Mouse (Mus musculus) 416B (cell line): Measurements from ENCODE around the gene Spred2.
"Not testable (repeated sequence)": the region's sequence is repeated elsewhere in the genome, so short reads cannot be mapped to it uniquely, and the experiment has no call there.

Source experiments
- DNase-seq: peaks from one replicate; pipeline ENCODE4 v3.0.0; 2011; ENCODE audit warnings: low read depth

Spred2 gene

GRCm38 (mm10) chr11:20018905-20019304, 94.7 kb downstream of the Spred2 start:
- DNase-seq = no peak

- DNase-seq = no peak
Measured at GRCm38 (mm10) chr11:20020720-20021119, 96.5 kb downstream of the Spred2 start.

- DNase-seq = no peak
Measured at GRCm38 (mm10) chr11:20022462-20022861, 98.3 kb downstream of the Spred2 start.

- DNase-seq = no peak
Measured at GRCm38 (mm10) chr11:20022911-20023482, 98.8 kb downstream of the Spred2 start.

DNA sequence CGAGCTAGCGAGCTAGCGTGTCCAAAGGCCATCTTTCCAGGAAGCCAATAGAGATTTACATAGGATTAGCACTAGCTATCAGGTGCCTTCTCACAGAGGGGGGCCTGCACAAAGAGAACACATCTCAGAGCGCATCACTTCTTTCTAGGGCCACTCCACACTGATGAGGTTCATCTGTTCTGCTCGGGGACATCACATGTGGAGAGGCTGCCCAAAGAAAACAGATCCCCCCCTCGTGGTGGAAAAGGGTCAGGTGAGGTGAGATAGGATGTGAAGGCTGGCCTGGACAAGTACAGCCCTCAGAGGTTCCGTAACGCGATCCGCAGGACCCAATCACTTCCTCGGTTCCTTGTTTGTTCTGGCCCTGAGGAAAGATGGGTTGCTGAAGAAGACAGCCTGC, 101.7 kb downstream of the Spred2 start:
- DNase-seq = peak; percentile 15

- DNase-seq = no peak
Measured at GRCm38 (mm10) chr11:20027719-20028118, 103.5 kb downstream of the Spred2 start.

- DNase-seq = no peak
Measured at GRCm38 (mm10) chr11:20028396-20028795, 104.2 kb downstream of the Spred2 start.

- no peak for DNase-seq
Measured at GRCm38 (mm10) chr11:20029014-20029413, 104.8 kb downstream of the Spred2 start.

GRCm38 (mm10) chr11:20030973-20031372, 106.8 kb downstream of the Spred2 start:
- not testable (repeated sequence) for DNase-seq

DNA sequence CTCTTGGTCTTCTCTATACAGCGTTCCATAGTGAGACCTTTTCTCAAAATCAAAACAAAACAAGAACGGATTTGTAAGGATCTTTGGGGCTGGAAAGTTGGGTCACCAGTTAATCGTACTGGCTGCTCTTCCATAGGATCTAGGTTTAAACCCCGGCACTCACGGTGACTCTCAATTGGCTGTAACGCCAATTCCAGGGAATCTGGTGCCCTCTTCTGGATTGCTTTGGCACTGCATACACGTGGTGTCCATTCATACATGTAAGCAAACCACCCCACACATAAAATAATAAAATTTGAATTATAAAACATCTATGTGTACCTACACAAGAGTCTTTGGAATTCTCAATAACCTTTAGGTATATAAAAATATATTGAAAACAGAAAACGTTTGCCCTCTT, 107.4 kb downstream of the Spred2 start:
- peak; percentile 83 for DNase-seq

DNA sequence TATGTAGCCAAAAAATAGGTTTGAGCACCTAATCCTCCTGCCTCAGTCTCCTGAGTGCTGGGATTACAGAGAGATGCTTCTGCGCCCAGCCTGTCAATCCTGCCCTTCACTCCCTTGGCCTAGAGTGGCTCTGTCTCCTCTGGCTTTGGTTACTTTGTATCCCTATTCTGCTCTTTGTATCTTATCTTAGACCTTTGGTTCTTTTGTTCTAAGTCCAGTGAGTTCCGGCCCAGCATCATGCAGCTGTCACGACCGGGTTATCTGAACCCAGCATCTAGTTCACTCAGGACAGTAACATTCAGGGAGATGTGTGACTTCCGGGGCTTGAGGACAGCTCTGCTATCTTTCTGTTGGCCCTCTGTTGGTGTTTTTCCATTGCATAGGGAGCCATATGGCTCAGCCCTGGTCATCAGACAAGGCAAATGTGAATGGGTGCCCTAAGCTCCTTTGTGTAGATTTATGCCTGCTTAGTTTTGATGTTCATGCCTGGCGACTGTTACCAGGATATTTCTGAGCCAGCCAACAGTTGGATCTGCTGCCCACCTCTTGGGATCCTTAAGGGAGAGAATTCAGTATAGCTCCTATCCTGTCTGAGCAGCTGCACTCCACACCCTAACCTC, 109.5 kb downstream of the Spred2 start:
- no peak for DNase-seq

GRCm38 (mm10) chr11:20034337-20034947, 110.3 kb downstream of the Spred2 start:
- DNase-seq = no peak

DNA sequence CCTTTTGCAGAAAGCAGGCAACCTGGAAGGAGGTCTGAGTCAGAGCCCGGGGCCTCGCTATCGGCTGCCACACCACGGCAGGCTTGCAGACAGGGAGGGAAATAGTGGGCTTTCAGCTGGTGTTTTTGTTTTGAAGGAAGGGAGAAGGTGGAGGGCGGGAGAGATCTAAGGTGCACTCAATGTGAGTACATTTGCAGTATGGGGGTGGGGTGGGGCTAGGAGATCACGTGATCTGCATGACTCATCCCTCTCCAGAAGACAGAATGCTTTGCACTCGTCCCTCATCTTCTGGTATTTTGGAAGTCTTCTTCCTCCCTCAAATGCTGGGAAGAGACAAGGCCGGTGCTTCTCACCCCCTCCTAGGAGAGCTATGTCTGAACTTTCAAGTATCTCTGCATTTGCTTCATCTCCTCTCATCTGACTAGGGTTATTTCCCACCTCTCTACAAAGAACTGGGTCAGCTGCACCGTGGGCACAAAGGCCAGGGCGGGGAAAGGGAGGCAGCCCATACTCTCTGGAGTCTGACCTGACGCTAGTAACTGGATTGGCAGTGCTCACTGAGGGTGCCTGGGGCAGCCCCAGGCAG, 111.3 kb downstream of the Spred2 start:
- peak; percentile 86 for DNase-seq

- no peak for DNase-seq
Measured at GRCm38 (mm10) chr11:20035972-20036371, 111.8 kb downstream of the Spred2 start.

DNA sequence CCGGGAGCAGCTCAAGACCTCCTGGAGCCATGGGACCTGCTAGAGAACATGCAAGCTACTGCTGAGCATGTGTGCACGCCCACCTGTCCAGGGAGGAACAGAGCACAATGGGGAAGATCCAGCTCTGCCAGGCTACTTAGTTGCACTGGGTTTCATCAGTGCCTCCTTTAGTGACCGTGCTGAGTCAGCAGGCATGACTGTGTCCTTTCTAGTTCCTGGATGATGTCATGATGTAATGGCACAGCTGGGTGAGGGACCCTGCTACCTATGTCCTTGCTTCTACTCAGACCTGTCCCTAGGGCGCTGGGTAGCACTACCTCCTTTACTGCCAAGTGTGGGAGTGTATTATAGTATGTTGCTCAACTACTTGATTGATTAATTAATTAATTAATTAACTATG, 113.6 kb downstream of the Spred2 start:
- DNase-seq = peak; percentile 57

- no peak for DNase-seq
Measured at GRCm38 (mm10) chr11:20038723-20039122, 114.5 kb downstream of the Spred2 start.

DNA sequence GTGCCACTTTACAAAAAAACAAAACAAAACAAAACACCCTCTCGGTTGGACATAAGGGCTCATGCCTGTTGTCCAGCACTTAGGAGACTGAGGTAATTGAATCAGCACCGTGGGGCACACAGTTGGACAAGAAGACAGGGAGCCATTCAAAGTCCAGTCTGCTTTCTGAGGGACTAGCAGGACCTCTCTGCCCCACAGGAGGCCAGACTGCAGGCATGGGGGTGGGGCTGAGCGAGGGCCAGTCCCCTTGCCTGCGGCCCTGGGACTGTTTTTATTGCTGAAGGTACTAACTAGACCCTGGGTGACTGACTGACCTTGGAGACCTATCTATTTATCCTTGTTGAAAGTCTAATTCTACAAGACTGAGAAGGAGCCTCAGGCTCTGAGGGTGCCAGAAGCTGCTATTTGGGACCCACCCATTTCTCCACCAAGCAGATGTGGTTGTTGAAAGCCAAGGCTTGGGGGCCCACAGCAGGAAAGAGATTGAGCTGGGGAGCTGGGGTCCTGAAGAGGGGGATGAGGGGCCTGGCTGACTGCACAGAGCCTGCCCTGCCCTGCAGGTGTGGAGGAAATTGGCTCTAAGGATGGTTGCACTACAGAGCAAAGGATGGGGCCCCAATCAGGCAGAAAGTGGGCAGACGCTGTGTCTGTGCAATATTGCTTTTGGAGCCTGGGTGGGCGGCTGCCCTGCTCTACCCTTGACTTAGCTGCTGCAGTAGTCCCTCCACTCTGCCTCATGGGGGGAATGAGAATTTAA, 117.2 kb downstream of the Spred2 start:
- DNase-seq = no peak

GRCm38 (mm10) chr11:20042106-20042505, 117.9 kb downstream of the Spred2 start:
- DNase-seq = no peak

GRCm38 (mm10) chr11:20043256-20043655, 119.1 kb downstream of the Spred2 start:
- no peak for DNase-seq

DNA sequence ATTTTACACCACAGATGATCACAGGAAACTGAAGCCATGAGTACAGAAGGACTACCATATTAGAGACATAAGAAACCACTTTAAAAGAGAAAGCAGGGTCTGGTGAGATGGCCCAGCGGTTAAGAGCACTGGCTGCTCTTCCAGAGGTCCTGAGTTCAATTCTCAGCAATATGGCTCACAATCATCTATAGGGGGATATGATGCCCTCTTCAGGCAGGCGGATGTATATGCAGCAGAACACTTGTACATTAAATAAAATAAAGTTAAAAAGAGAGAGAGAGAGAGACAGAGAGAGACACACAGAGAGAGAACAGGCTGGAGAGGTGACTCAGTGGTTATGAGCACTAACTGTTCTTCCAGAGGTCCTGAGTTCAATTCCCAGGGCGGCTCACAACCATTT, 121.4 kb downstream of the Spred2 start:
- DNase-seq = peak; percentile 15

GRCm38 (mm10) chr11:20052814-20053536, 128.8 kb downstream of the Spred2 start:
- no peak for DNase-seq

GRCm38 (mm10) chr11:20053951-20054350, 129.8 kb downstream of the Spred2 start:
- DNase-seq = no peak
